Mouse (Mus musculus): Measurements from ENCODE around the gene Mrps27. TPM values are rescaled to one million over a fixed set of nuclear protein-coding genes. Genes with fewer than 3 reads are reported as not detected.

Gene Mrps27
- polyA plus RNA-seq, 1 experiment from 2014 or later, result 63.4 TPM

GRCm38 (mm10) chr13:99337510-99337909 is 7.1 kb upstream of the Mrps27 start:
- no peak overlapping the region for H3K4me2 ChIP-seq (ENCODE audit: low read depth, low read length, severe bottlenecking)
- no peak overlapping the region for H3K9ac ChIP-seq (ENCODE audit: low read length)
- no peak for DNase-seq (ENCODE audit: low spot score)
- H3K9me3 ChIP-seq (ENCODE audit: control insufficient read depth, low read length), result no peaks in the 10 kb centered on the region
- WGBS, result 86% methylated on average over 6 of the region's 6 CpGs
- H3K27ac ChIP-seq (ENCODE audit: low read depth, low read length), result no peak overlapping the region
- ATAC-seq (replicated peaks; ENCODE audit: low FRiP score), result no peak
- no peaks in the 10 kb centered on the region for H3K4me1 ChIP-seq (replicated peaks; ENCODE audit: control insufficient read depth, insufficient read depth, low read length)
- peaks cover 3% of the 10 kb centered on the region; the same call in 1 of the 2 replicates for H3K36me3 ChIP-seq (ENCODE audit: control insufficient read depth, insufficient read depth, low read length)
- H3K27me3 ChIP-seq (ENCODE audit: control insufficient read depth, insufficient read depth, low read length), result no peaks in the 10 kb centered on the region
- no peak overlapping the region for H3K4me3 ChIP-seq (ENCODE audit: low read depth, low read length)

- no peak for ATAC-seq (replicated peaks; ENCODE audit: low FRiP score)
- 94% methylated on average over 6 of the region's 6 CpGs for WGBS
- DNase-seq (ENCODE audit: low spot score), result no peak
- Histone ChIP-seq H3K36me3 (ENCODE audit: control insufficient read depth, insufficient read depth, low read length) (no peaks in the 10 kb centered on the region; the same call in 1 of the 2 replicates), H3K9me3 (ENCODE audit: control insufficient read depth, low read length) (no peaks in the 10 kb centered on the region), H3K4me3 (ENCODE audit: low read depth, low read length) (no peak overlapping the region), H3K27me3 (ENCODE audit: control insufficient read depth, insufficient read depth, low read length) (no peaks in the 10 kb centered on the region), H3K4me2 (ENCODE audit: low read depth, low read length, severe bottlenecking) (no peak overlapping the region), H3K4me1 (replicated peaks; ENCODE audit: control insufficient read depth, insufficient read depth, low read length) (peaks cover 2% of the 10 kb centered on the region; the same call in 1 of the 2 replicates), H3K9ac (ENCODE audit: low read length) (no peak overlapping the region), H3K27ac (ENCODE audit: low read depth, low read length) (no peak overlapping the region)
These were observed 3.1 kb upstream of the Mrps27 start for GRCm38 (mm10) chr13:99341504-99341903.

- no peaks in the 10 kb centered on the region for H3K9me3 ChIP-seq (ENCODE audit: control insufficient read depth, low read length)
- 3% methylated on average over 30 of the region's 30 CpGs for WGBS
- H3K4me2 ChIP-seq (ENCODE audit: low read depth, low read length, severe bottlenecking), result peak overlapping the region; percentile 75
- H3K4me1 ChIP-seq (replicated peaks; ENCODE audit: control insufficient read depth, insufficient read depth, low read length), result peaks cover 2% of the 10 kb centered on the region; the same call in 1 of the 2 replicates
- no peaks in the 10 kb centered on the region; the same call in 1 of the 2 replicates for H3K36me3 ChIP-seq (ENCODE audit: control insufficient read depth, insufficient read depth, low read length)
- H3K4me3 ChIP-seq (ENCODE audit: low read depth, low read length), result peak overlapping the region; percentile 79
- DNase-seq (ENCODE audit: low spot score) (no peak), ATAC-seq (replicated peaks; ENCODE audit: low FRiP score) (0 out of 2 replicates have a peak, but pooled peaks have one; percentile 13)
- peak overlapping the region; percentile 72 for H3K27ac ChIP-seq (ENCODE audit: low read depth, low read length)
- peak overlapping the region; percentile 91 for H3K9ac ChIP-seq (ENCODE audit: low read length)
- H3K27me3 ChIP-seq (ENCODE audit: control insufficient read depth, insufficient read depth, low read length), result no peaks in the 10 kb centered on the region
These were observed 549 bp upstream of the Mrps27 start for GRCm38 (mm10) chr13:99343876-99344598.

- no peaks in the 10 kb centered on the region; the same call in 1 of the 2 replicates for H3K36me3 ChIP-seq (ENCODE audit: control insufficient read depth, insufficient read depth, low read length)
These were observed 5.4 kb downstream of the Mrps27 start for GRCm38 (mm10) chr13:99350009-99350408.

GRCm38 (mm10) chr13:99351186-99351585 is 6.6 kb downstream of the Mrps27 start:
- 84% methylated on average over 8 of the region's 8 CpGs for WGBS
- ATAC-seq (replicated peaks; ENCODE audit: low FRiP score), result no peak

More at GRCm38 (mm10) chr13:99350009-99350408, 5.4 kb downstream of the Mrps27 start:
- no peak overlapping the region for H3K27ac ChIP-seq (ENCODE audit: low read depth, low read length)
- H3K27me3 ChIP-seq (ENCODE audit: control insufficient read depth, insufficient read depth, low read length), result no peaks in the 10 kb centered on the region
- 94% methylated on average over 6 of the region's 6 CpGs for WGBS
- no peak overlapping the region for H3K9ac ChIP-seq (ENCODE audit: low read length)
- H3K4me2 ChIP-seq (ENCODE audit: low read depth, low read length, severe bottlenecking), result no peak overlapping the region
- no peaks in the 10 kb centered on the region for H3K9me3 ChIP-seq (ENCODE audit: control insufficient read depth, low read length)
- DNase-seq (ENCODE audit: low spot score) (no peak), ATAC-seq (replicated peaks; ENCODE audit: low FRiP score) (no peak)
- no peak overlapping the region for H3K4me3 ChIP-seq (ENCODE audit: low read depth, low read length)
- H3K4me1 ChIP-seq (replicated peaks; ENCODE audit: control insufficient read depth, insufficient read depth, low read length), result no peaks in the 10 kb centered on the region

GRCm38 (mm10) chr13:99351596-99351995 is 7.0 kb downstream of the Mrps27 start:
- DNase-seq (ENCODE audit: low spot score) (no peak), ATAC-seq (replicated peaks; ENCODE audit: low FRiP score) (no peak)
- no peaks in the 10 kb centered on the region; the same call in 1 of the 2 replicates for H3K36me3 ChIP-seq (ENCODE audit: control insufficient read depth, insufficient read depth, low read length)
- no peaks in the 10 kb centered on the region for H3K9me3 ChIP-seq (ENCODE audit: control insufficient read depth, low read length)
- no peak overlapping the region for H3K4me3 ChIP-seq (ENCODE audit: low read depth, low read length)
- H3K9ac ChIP-seq (ENCODE audit: low read length), result no peak overlapping the region
- H3K27ac ChIP-seq (ENCODE audit: low read depth, low read length), result no peak overlapping the region
- H3K4me1 ChIP-seq (replicated peaks; ENCODE audit: control insufficient read depth, insufficient read depth, low read length), result no peaks in the 10 kb centered on the region
- H3K4me2 ChIP-seq (ENCODE audit: low read depth, low read length, severe bottlenecking), result no peak overlapping the region
- WGBS, result 83% methylated on average over 3 of the region's 3 CpGs
- no peaks in the 10 kb centered on the region for H3K27me3 ChIP-seq (ENCODE audit: control insufficient read depth, insufficient read depth, low read length)

More at GRCm38 (mm10) chr13:99351186-99351585, 6.6 kb downstream of the Mrps27 start:
- Histone ChIP-seq H3K4me3 (ENCODE audit: low read depth, low read length) (no peak overlapping the region), H3K4me1 (replicated peaks; ENCODE audit: control insufficient read depth, insufficient read depth, low read length) (no peaks in the 10 kb centered on the region), H3K27ac (ENCODE audit: low read depth, low read length) (no peak overlapping the region), H3K9me3 (ENCODE audit: control insufficient read depth, low read length) (no peaks in the 10 kb centered on the region), H3K4me2 (ENCODE audit: low read depth, low read length, severe bottlenecking) (no peak overlapping the region), H3K27me3 (ENCODE audit: control insufficient read depth, insufficient read depth, low read length) (no peaks in the 10 kb centered on the region), H3K9ac (ENCODE audit: low read length) (no peak overlapping the region), H3K36me3 (ENCODE audit: control insufficient read depth, insufficient read depth, low read length) (no peaks in the 10 kb centered on the region; the same call in 1 of the 2 replicates)
- no peak for DNase-seq (ENCODE audit: low spot score)

GRCm38 (mm10) chr13:99352758-99353489 is 8.3 kb downstream of the Mrps27 start:
- Histone ChIP-seq H3K36me3 (ENCODE audit: control insufficient read depth, insufficient read depth, low read length) (no peaks in the 10 kb centered on the region; the same call in 1 of the 2 replicates), H3K27me3 (ENCODE audit: control insufficient read depth, insufficient read depth, low read length) (no peaks in the 10 kb centered on the region), H3K4me3 (ENCODE audit: low read depth, low read length) (peak overlapping the region; percentile 39), H3K27ac (ENCODE audit: low read depth, low read length) (peak overlapping the region; percentile 74; the same call in 1 of the 2 replicates), H3K9ac (ENCODE audit: low read length) (peak overlapping the region; percentile 62), H3K4me1 (replicated peaks; ENCODE audit: control insufficient read depth, insufficient read depth, low read length) (no peaks in the 10 kb centered on the region), H3K9me3 (ENCODE audit: control insufficient read depth, low read length) (no peaks in the 10 kb centered on the region), H3K4me2 (ENCODE audit: low read depth, low read length, severe bottlenecking) (peak overlapping the region; percentile 66)
- 12% methylated on average over 28 of the region's 28 CpGs for WGBS
- ATAC-seq (replicated peaks; ENCODE audit: low FRiP score) (peak; percentile 100), DNase-seq (ENCODE audit: low spot score) (peak; percentile 96)

GRCm38 (mm10) chr13:99353490-99353851 is 8.9 kb downstream of the Mrps27 start:
- no peaks in the 10 kb centered on the region for H3K4me1 ChIP-seq (replicated peaks; ENCODE audit: control insufficient read depth, insufficient read depth, low read length)
- H3K27ac ChIP-seq (ENCODE audit: low read depth, low read length), result peak overlapping the region; percentile 74; the same call in 1 of the 2 replicates
- no peaks in the 10 kb centered on the region for H3K27me3 ChIP-seq (ENCODE audit: control insufficient read depth, insufficient read depth, low read length)
- DNase-seq (ENCODE audit: low spot score), result no peak
- H3K36me3 ChIP-seq (ENCODE audit: control insufficient read depth, insufficient read depth, low read length), result no peaks in the 10 kb centered on the region; the same call in 1 of the 2 replicates
- peak overlapping the region; percentile 62 for H3K9ac ChIP-seq (ENCODE audit: low read length)
- ATAC-seq (replicated peaks; ENCODE audit: low FRiP score), result no peak; the same call in 1 of the 2 replicates
- H3K4me3 ChIP-seq (ENCODE audit: low read depth, low read length), result peak overlapping the region; percentile 39
- peak overlapping the region; percentile 66 for H3K4me2 ChIP-seq (ENCODE audit: low read depth, low read length, severe bottlenecking)
- 17% methylated on average over 7 of the region's 7 CpGs for WGBS
- no peaks in the 10 kb centered on the region for H3K9me3 ChIP-seq (ENCODE audit: control insufficient read depth, low read length)

Data from forebrain, embryonic 11.5 days (tissue).